Mouse (Mus musculus): ENCODE data around the gene Tspan5. TPM values are rescaled to one million over a fixed set of nuclear protein-coding genes. Genes with fewer than 3 reads are reported as not detected.

Tspan5 gene
- polyA plus RNA-seq, 1 experiment from 2014 or later, result 115 TPM

DNA sequence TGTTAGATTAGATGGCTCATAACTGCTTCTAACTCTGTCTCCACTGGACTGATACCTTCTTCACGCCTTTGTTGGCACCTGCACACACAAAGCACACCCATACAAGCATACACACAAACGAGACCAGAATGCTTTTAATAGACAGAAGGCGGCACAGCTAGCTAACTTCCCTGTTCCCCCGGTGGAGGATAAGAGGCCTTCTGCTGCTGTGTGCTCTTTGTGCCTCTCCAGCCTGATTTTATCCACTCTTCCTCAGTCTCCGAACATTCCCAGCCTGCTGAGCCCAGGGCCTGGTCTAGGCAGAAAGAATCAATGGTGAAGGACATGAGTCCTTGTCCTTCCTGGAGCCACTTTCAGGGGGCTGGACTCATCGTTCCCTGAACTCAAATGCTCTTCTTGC is 83.3 kb downstream of the Tspan5 start:
- DNase-seq (ENCODE audit: low spot score) (no peak), ATAC-seq (ENCODE audit: low FRiP score) (no peak)
- no peaks in the 10 kb centered on the region for H3K36me3 ChIP-seq (replicated peaks; ENCODE audit: control insufficient read depth, insufficient read depth)
- 75% methylated on average over 6 of the region's 6 CpGs for WGBS
- H3K4me2 ChIP-seq (replicated peaks), result no peak overlapping the region
- no peak overlapping the region for H3K9ac ChIP-seq
- H3K9me3 ChIP-seq (ENCODE audit: control insufficient read depth, low read length), result no peaks in the 10 kb centered on the region
- no peaks in the 10 kb centered on the region for H3K27me3 ChIP-seq (ENCODE audit: control insufficient read depth, insufficient read depth, low read length)
- H3K4me3 ChIP-seq (replicated peaks; ENCODE audit: low read length), result no peak overlapping the region
- no peak overlapping the region for H3K27ac ChIP-seq
- peaks cover 47% of the 10 kb centered on the region for H3K4me1 ChIP-seq (replicated peaks; ENCODE audit: control insufficient read depth, insufficient read depth, low read length)

- Histone ChIP-seq H3K4me3 (replicated peaks; ENCODE audit: low read length) (no peak overlapping the region), H3K36me3 (replicated peaks; ENCODE audit: control insufficient read depth, insufficient read depth) (no peaks in the 10 kb centered on the region), H3K9ac (no peak overlapping the region), H3K27ac (no peak overlapping the region), H3K9me3 (ENCODE audit: control insufficient read depth, low read length) (no peaks in the 10 kb centered on the region), H3K4me2 (replicated peaks) (no peak overlapping the region), H3K27me3 (ENCODE audit: control insufficient read depth, insufficient read depth, low read length) (no peaks in the 10 kb centered on the region), H3K4me1 (replicated peaks; ENCODE audit: control insufficient read depth, insufficient read depth, low read length) (peaks cover 39% of the 10 kb centered on the region)
- 58% methylated on average over 8 of the region's 8 CpGs for WGBS
- ATAC-seq (ENCODE audit: low FRiP score) (no peak), DNase-seq (ENCODE audit: low spot score) (no peak)
Measured at GRCm38 (mm10) chr3:138826243-138826800, 84.3 kb downstream of the Tspan5 start.

GRCm38 (mm10) chr3:138832827-138833517 is 91.0 kb downstream of the Tspan5 start:
- no peak overlapping the region for H3K9ac ChIP-seq
- DNase-seq (ENCODE audit: low spot score), result no peak
- H3K4me1 ChIP-seq (replicated peaks; ENCODE audit: control insufficient read depth, insufficient read depth, low read length), result 0 out of 2 replicates have a peak, but pooled peaks cover 11% of the 10 kb centered on the region
- ATAC-seq (ENCODE audit: low FRiP score), result 0 out of 2 replicates have a peak, but pooled peaks have one; percentile 46
- H3K4me3 ChIP-seq (replicated peaks; ENCODE audit: low read length), result no peak overlapping the region
- H3K27ac ChIP-seq, result peak overlapping the region; percentile 41; the same call in 1 of the 2 replicates
- no peaks in the 10 kb centered on the region for H3K9me3 ChIP-seq (ENCODE audit: control insufficient read depth, low read length)
- H3K27me3 ChIP-seq (ENCODE audit: control insufficient read depth, insufficient read depth, low read length), result no peaks in the 10 kb centered on the region
- H3K4me2 ChIP-seq (replicated peaks), result no peak overlapping the region
- H3K36me3 ChIP-seq (replicated peaks; ENCODE audit: control insufficient read depth, insufficient read depth), result no peaks in the 10 kb centered on the region
- 79% methylated on average over 9 of the region's 9 CpGs for WGBS

GRCm38 (mm10) chr3:138834174-138834573 is 92.2 kb downstream of the Tspan5 start:
- Histone ChIP-seq H3K27ac (no peak overlapping the region), H3K4me3 (replicated peaks; ENCODE audit: low read length) (no peak overlapping the region), H3K9ac (no peak overlapping the region), H3K4me2 (replicated peaks) (no peak overlapping the region), H3K36me3 (replicated peaks; ENCODE audit: control insufficient read depth, insufficient read depth) (no peaks in the 10 kb centered on the region), H3K4me1 (replicated peaks; ENCODE audit: control insufficient read depth, insufficient read depth, low read length) (peaks cover 17% of the 10 kb centered on the region), H3K27me3 (ENCODE audit: control insufficient read depth, insufficient read depth, low read length) (no peaks in the 10 kb centered on the region), H3K9me3 (ENCODE audit: control insufficient read depth, low read length) (no peaks in the 10 kb centered on the region)
- no peak for ATAC-seq (ENCODE audit: low FRiP score)
- DNase-seq (ENCODE audit: low spot score), result no peak
- WGBS, result 89% methylated on average over 11 of the region's 11 CpGs

- H3K4me3 ChIP-seq (replicated peaks; ENCODE audit: low read length), result no peak overlapping the region
- no peaks in the 10 kb centered on the region for H3K36me3 ChIP-seq (replicated peaks; ENCODE audit: control insufficient read depth, insufficient read depth)
- no peak overlapping the region for H3K9ac ChIP-seq
- H3K27me3 ChIP-seq (ENCODE audit: control insufficient read depth, insufficient read depth, low read length), result no peaks in the 10 kb centered on the region
- H3K4me2 ChIP-seq (replicated peaks), result no peak overlapping the region
- DNase-seq (ENCODE audit: low spot score) (no peak), ATAC-seq (ENCODE audit: low FRiP score) (no peak)
- H3K27ac ChIP-seq, result no peak overlapping the region
- H3K4me1 ChIP-seq (replicated peaks; ENCODE audit: control insufficient read depth, insufficient read depth, low read length), result peaks cover 35% of the 10 kb centered on the region
- 68% methylated on average over 5 of the region's 5 CpGs for WGBS
- no peaks in the 10 kb centered on the region for H3K9me3 ChIP-seq (ENCODE audit: control insufficient read depth, low read length)
Measured at GRCm38 (mm10) chr3:138836937-138837336, 94.9 kb downstream of the Tspan5 start.

- Histone ChIP-seq H3K27me3 (ENCODE audit: control insufficient read depth, insufficient read depth, low read length) (no peaks in the 10 kb centered on the region), H3K27ac (no peak overlapping the region), H3K9me3 (ENCODE audit: control insufficient read depth, low read length) (no peaks in the 10 kb centered on the region), H3K9ac (no peak overlapping the region), H3K4me1 (replicated peaks; ENCODE audit: control insufficient read depth, insufficient read depth, low read length) (peaks cover 33% of the 10 kb centered on the region), H3K4me3 (replicated peaks; ENCODE audit: low read length) (no peak overlapping the region), H3K36me3 (replicated peaks; ENCODE audit: control insufficient read depth, insufficient read depth) (no peaks in the 10 kb centered on the region), H3K4me2 (replicated peaks) (no peak overlapping the region)
- ATAC-seq (ENCODE audit: low FRiP score), result 0 out of 2 replicates have a peak, but pooled peaks have one; percentile 9
- 90% methylated on average over 6 of the region's 6 CpGs for WGBS
- no peak for DNase-seq (ENCODE audit: low spot score)
Measured at GRCm38 (mm10) chr3:138837651-138838050, 95.7 kb downstream of the Tspan5 start.

DNA sequence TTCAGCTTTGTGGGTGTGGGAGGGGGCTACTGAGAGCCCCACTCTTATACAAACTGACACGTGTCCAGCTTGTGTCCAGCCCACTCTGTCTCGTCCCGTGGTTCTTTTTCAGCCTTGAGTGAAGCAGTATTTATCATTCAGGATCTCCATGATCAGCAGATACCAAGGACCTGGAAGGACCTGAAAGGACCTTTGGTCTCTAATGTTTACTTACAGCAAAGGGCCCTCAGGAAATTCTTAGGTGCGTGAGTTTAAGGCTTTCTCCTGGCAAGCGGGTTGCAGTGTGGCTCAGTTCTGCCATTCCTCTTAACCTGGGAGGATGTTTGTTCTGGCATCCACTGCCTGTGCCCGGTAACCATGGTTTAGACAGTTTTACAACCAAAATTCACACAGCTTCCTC is 97.7 kb downstream of the Tspan5 start:
- H3K9me3 ChIP-seq (ENCODE audit: control insufficient read depth, low read length), result no peaks in the 10 kb centered on the region
- WGBS, result 87% methylated on average over 6 of the region's 6 CpGs
- DNase-seq (ENCODE audit: low spot score), result no peak
- no peaks in the 10 kb centered on the region for H3K27me3 ChIP-seq (ENCODE audit: control insufficient read depth, insufficient read depth, low read length)
- no peak overlapping the region for H3K4me3 ChIP-seq (replicated peaks; ENCODE audit: low read length)
- H3K4me1 ChIP-seq (replicated peaks; ENCODE audit: control insufficient read depth, insufficient read depth, low read length), result peaks cover 27% of the 10 kb centered on the region
- no peak overlapping the region for H3K9ac ChIP-seq
- H3K4me2 ChIP-seq (replicated peaks), result no peak overlapping the region
- no peak for ATAC-seq (ENCODE audit: low FRiP score)
- H3K27ac ChIP-seq, result no peak overlapping the region
- no peaks in the 10 kb centered on the region for H3K36me3 ChIP-seq (replicated peaks; ENCODE audit: control insufficient read depth, insufficient read depth)

DNA sequence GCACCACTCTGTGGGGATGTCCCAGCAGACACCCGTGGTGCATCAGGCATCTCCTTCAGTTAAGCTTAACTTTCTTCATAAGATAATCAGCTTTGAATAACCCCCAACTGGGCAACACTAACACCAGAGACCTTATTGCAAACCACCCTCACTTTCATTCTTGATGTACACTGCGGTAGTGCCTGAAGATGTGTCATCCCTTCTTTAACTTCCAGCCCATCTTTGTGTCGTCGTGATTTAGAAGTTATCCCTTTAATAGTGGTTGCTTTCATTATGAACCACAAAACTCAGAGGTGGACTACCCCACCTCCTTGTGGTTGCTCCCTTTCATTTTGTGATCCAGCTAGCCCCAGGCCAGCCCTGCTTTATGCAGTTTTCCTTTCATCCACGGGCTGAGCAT is 99.3 kb downstream of the Tspan5 start:
- Histone ChIP-seq H3K27me3 (ENCODE audit: control insufficient read depth, insufficient read depth, low read length) (no peaks in the 10 kb centered on the region), H3K4me1 (replicated peaks; ENCODE audit: control insufficient read depth, insufficient read depth, low read length) (peaks cover 27% of the 10 kb centered on the region), H3K27ac (no peak overlapping the region), H3K4me3 (replicated peaks; ENCODE audit: low read length) (no peak overlapping the region), H3K36me3 (replicated peaks; ENCODE audit: control insufficient read depth, insufficient read depth) (no peaks in the 10 kb centered on the region), H3K9me3 (ENCODE audit: control insufficient read depth, low read length) (no peaks in the 10 kb centered on the region), H3K9ac (no peak overlapping the region), H3K4me2 (replicated peaks) (no peak overlapping the region)
- 54% methylated on average over 5 of the region's 5 CpGs for WGBS
- no peak for DNase-seq (ENCODE audit: low spot score)
- no peak for ATAC-seq (ENCODE audit: low FRiP score)

- DNase-seq (ENCODE audit: low spot score) (no peak), ATAC-seq (ENCODE audit: low FRiP score) (no peak)
- no peak overlapping the region for H3K27ac ChIP-seq
- no peak overlapping the region for H3K9ac ChIP-seq
- no peaks in the 10 kb centered on the region for H3K36me3 ChIP-seq (replicated peaks; ENCODE audit: control insufficient read depth, insufficient read depth)
- H3K9me3 ChIP-seq (ENCODE audit: control insufficient read depth, low read length), result no peaks in the 10 kb centered on the region
- WGBS, result 65% methylated on average over 2 of the region's 2 CpGs
- H3K4me3 ChIP-seq (replicated peaks; ENCODE audit: low read length), result no peak overlapping the region
- no peak overlapping the region for H3K4me2 ChIP-seq (replicated peaks)
- H3K27me3 ChIP-seq (ENCODE audit: control insufficient read depth, insufficient read depth, low read length), result no peaks in the 10 kb centered on the region
- H3K4me1 ChIP-seq (replicated peaks; ENCODE audit: control insufficient read depth, insufficient read depth, low read length), result peaks cover 24% of the 10 kb centered on the region
Measured at GRCm38 (mm10) chr3:138843180-138843579, 101.2 kb downstream of the Tspan5 start.
